Mouse (Mus musculus) cerebral cortex, adult 2 months (tissue): ENCODE measurements around the gene Cyp17a1.

Experiments
- WGBS: fragments of 180-500 bp; shearing (Covaris S2); methylation state at CpG from one replicate; pipeline ENCODE4 v1.1.7; 2018; 5-methylcytosine and 5-hydroxymethylcytosine counted together

The Cyp17a1 gene

GRCm38 (mm10) chr19:46642136-46642753, 30.7 kb downstream of the Cyp17a1 start:
- 71% methylated on average over 22 of the region's 22 CpGs for WGBS

- 46% methylated on average over 19 of the region's 19 CpGs for WGBS
Measured at GRCm38 (mm10) chr19:46641420-46642085, 31.4 kb downstream of the Cyp17a1 start.

- whole genome bisulfite sequencing = 88% methylated on average over 8 of the region's 8 CpGs
Measured at GRCm38 (mm10) chr19:46640780-46641179, 32.2 kb downstream of the Cyp17a1 start.

GRCm38 (mm10) chr19:46639496-46639895, 33.5 kb downstream of the Cyp17a1 start:
- WGBS = 87% methylated on average over 14 of the region's 14 CpGs

GRCm38 (mm10) chr19:46637598-46637997, 35.4 kb downstream of the Cyp17a1 start:
- 87% methylated on average over 6 of the region's 6 CpGs for WGBS

GRCm38 (mm10) chr19:46635766-46636165, 37.2 kb downstream of the Cyp17a1 start:
- WGBS = 80% methylated on average over 9 of the region's 9 CpGs

GRCm38 (mm10) chr19:46631637-46632036, 41.3 kb downstream of the Cyp17a1 start:
- 87% methylated on average over 9 of the region's 9 CpGs for WGBS

- 75% methylated on average over 9 of the region's 9 CpGs for WGBS
Measured at GRCm38 (mm10) chr19:46629807-46630206, 43.2 kb downstream of the Cyp17a1 start.

GRCm38 (mm10) chr19:46628403-46628802, 44.6 kb downstream of the Cyp17a1 start:
- WGBS = 81% methylated on average over 10 of the region's 10 CpGs

- 79% methylated on average over 10 of the region's 10 CpGs for WGBS
Measured at GRCm38 (mm10) chr19:46625519-46625918, 47.5 kb downstream of the Cyp17a1 start.

GRCm38 (mm10) chr19:46625015-46625414, 48.0 kb downstream of the Cyp17a1 start:
- 94% methylated on average over 12 of the region's 12 CpGs for WGBS

- WGBS = 40% methylated on average over 19 of the region's 19 CpGs
Measured at GRCm38 (mm10) chr19:46623790-46624772, 48.9 kb downstream of the Cyp17a1 start.

- WGBS = 18% methylated on average over 16 of the region's 16 CpGs
Measured at GRCm38 (mm10) chr19:46623194-46623667, 49.7 kb downstream of the Cyp17a1 start.

- WGBS = 22% methylated on average over 12 of the region's 12 CpGs
Measured at GRCm38 (mm10) chr19:46622659-46623193, 50.2 kb downstream of the Cyp17a1 start.

- 54% methylated on average over 19 of the region's 19 CpGs for WGBS
Measured at GRCm38 (mm10) chr19:46621236-46622183, 51.5 kb downstream of the Cyp17a1 start.

GRCm38 (mm10) chr19:46620016-46620808, 52.8 kb downstream of the Cyp17a1 start:
- WGBS = 43% methylated on average over 14 of the region's 14 CpGs

- 87% methylated on average over 6 of the region's 6 CpGs for WGBS
Measured at GRCm38 (mm10) chr19:46619518-46619917, 53.5 kb downstream of the Cyp17a1 start.

- WGBS = 55% methylated on average over 19 of the region's 19 CpGs
Measured at GRCm38 (mm10) chr19:46619001-46619400, 54.0 kb downstream of the Cyp17a1 start.

- WGBS = 64% methylated on average over 9 of the region's 9 CpGs
Measured at GRCm38 (mm10) chr19:46618322-46618721, 54.6 kb downstream of the Cyp17a1 start.

GRCm38 (mm10) chr19:46617361-46617760, 55.6 kb downstream of the Cyp17a1 start:
- WGBS = 81% methylated on average over 8 of the region's 8 CpGs
